Mouse (Mus musculus) cerebellum, adult 2 months (tissue): ENCODE measurements around the gene Pfkfb1. TPM values are rescaled to one million over a fixed set of nuclear protein-coding genes. Genes with fewer than 3 reads are reported as not detected.

Experiments used
- DNase-seq, 2 experiments: peaks; one replicate each; pipeline ENCODE4 v3.0.0; 2021
- H3K27ac ChIP-seq: fragments of 200-500 bp; 2 replicates; pipeline ENCODE4 v1.5.1; 2012; ENCODE audit warnings: low read length, control low read depth, inconsistent platforms; ENCODE audit not compliant: insufficient read depth
- H3K27me3 ChIP-seq: fragments of 200-500 bp; 2 replicates; pipeline ENCODE4 v1.6.1; 2012; ENCODE audit warnings: inconsistent platforms, mild to moderate bottlenecking, low read length, moderate library complexity; ENCODE audit not compliant: control insufficient read depth, insufficient read depth
- H3K4me1 ChIP-seq: fragments of 200-500 bp; 2 replicates; pipeline ENCODE4 v1.6.1; 2011; ENCODE audit warnings: low read length; ENCODE audit not compliant: control insufficient read depth, insufficient read depth
- H3K4me3 ChIP-seq: fragments of 200-500 bp; replicated peaks from 2 replicates; pipeline ENCODE3; 2011; ENCODE audit warnings: mild to moderate bottlenecking, low read depth, low read length, control low read depth; ENCODE audit not compliant: insufficient read depth
- CTCF ChIP-seq: fragments of 200-500 bp; IDR thresholded peaks from 2 replicates; pipeline ENCODE4 v1.5.1; 2011; ENCODE audit warnings: low read depth, mild to moderate bottlenecking, control low read depth, low read length, moderate library complexity, borderline replicate concordance; ENCODE audit not compliant: insufficient read depth
- POLR2A ChIP-seq: fragments of 200-500 bp; IDR thresholded peaks from 2 replicates; pipeline ENCODE4 v1.6.1; 2011; ENCODE audit warnings: low read length, control low read depth, borderline replicate concordance; ENCODE audit not compliant: insufficient read depth
- WGBS: fragments of 180-500 bp; shearing (Covaris S2); methylation state at CpG from one replicate; pipeline ENCODE4 v1.1.7; 2018; 5-methylcytosine and 5-hydroxymethylcytosine counted together
- polyA plus RNA-seq: library from polyadenylated mRNA; depleted of rRNA; stranded (reverse); fragments of >200 nt; gene quantifications from 2 replicates; pipeline ENCODE4 v1.2.3, GENCODE M21; 2012

The Pfkfb1 gene
- polyA plus RNA-seq, 1 experiment, result 1.6 TPM

DNA sequence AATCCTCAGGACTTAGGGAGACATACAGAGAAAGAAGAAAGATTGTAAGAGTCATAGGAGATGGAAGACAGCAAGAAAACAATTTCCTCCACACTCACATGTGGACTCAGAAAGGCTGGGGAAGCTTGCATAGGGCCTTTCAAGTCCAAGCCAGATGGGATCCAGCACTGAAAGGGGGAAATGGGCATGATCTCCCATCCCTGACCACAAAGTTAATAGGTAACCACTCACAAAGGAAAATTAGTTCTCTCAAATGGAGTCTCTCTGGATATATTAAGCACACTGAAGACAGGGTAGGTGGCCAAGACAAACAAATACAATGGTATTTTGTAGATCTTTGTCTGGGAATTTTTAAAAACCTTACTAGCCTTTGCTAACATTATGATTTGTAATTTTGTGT, 6.1 kb upstream of the Pfkfb1 start:
- no peak overlapping the region for H3K27ac ChIP-seq
- no peak for DNase-seq
- TF ChIP-seq CTCF (no peak), POLR2A (no peak)
- H3K4me1 ChIP-seq, result no peaks in the 10 kb centered on the region
- H3K4me3 ChIP-seq, result no peak overlapping the region
- no peaks in the 10 kb centered on the region for H3K27me3 ChIP-seq

- no peak overlapping the region for H3K4me3 ChIP-seq
- no peak for DNase-seq
- no peak overlapping the region for H3K27ac ChIP-seq
- 98% methylated on average over 8 of the region's 8 CpGs for WGBS
- H3K4me1 ChIP-seq, result no peaks in the 10 kb centered on the region
- no peaks in the 10 kb centered on the region for H3K27me3 ChIP-seq
- TF ChIP-seq CTCF, result no peak
- no peak for TF ChIP-seq POLR2A
Measured at GRCm38 (mm10) chrX:150585116-150585515, 2.9 kb upstream of the Pfkfb1 start.

- no peak within 1 kb of the TSS for H3K27ac ChIP-seq
- no peak for DNase-seq
- no peaks in the 10 kb centered on the region for H3K4me1 ChIP-seq
- H3K27me3 ChIP-seq, result no peaks in the 10 kb centered on the region
- WGBS, result 69% methylated on average over 5 of the region's 5 CpGs
- H3K4me3 ChIP-seq, result no peak within 1 kb of the TSS
- TF ChIP-seq CTCF (no peak), POLR2A (no peak)
Measured at GRCm38 (mm10) chrX:150589696-150590095, 1.7 kb downstream of the Pfkfb1 start, which contains the start of gene Apex2. Gene Apex2 (minus strand): TSS chrX:150589868.

- no peak overlapping the region for H3K27ac ChIP-seq
- no peaks in the 10 kb centered on the region for H3K27me3 ChIP-seq
- H3K4me1 ChIP-seq, result no peaks in the 10 kb centered on the region
- TF ChIP-seq CTCF, result no peak
- no peak for TF ChIP-seq POLR2A
- H3K4me3 ChIP-seq, result no peak overlapping the region
- 67% methylated on average over 12 of the region's 12 CpGs for WGBS
- DNase-seq, result no peak
Measured at GRCm38 (mm10) chrX:150593266-150594035, 5.4 kb downstream of the Pfkfb1 start.

- no peaks in the 10 kb centered on the region for H3K4me1 ChIP-seq
- no peaks in the 10 kb centered on the region for H3K27me3 ChIP-seq
- no peak for TF ChIP-seq POLR2A
- TF ChIP-seq CTCF, result no peak
- 91% methylated on average over 3 of the region's 3 CpGs for WGBS
- H3K27ac ChIP-seq, result no peak overlapping the region
- no peak for DNase-seq
- H3K4me3 ChIP-seq, result no peak overlapping the region
Measured at GRCm38 (mm10) chrX:150594176-150594575, 6.1 kb downstream of the Pfkfb1 start.

GRCm38 (mm10) chrX:150595016-150595760, 7.2 kb downstream of the Pfkfb1 start:
- Histone ChIP-seq H3K27ac (no peak overlapping the region), H3K4me1 (no peaks in the 10 kb centered on the region), H3K27me3 (no peaks in the 10 kb centered on the region), H3K4me3 (no peak overlapping the region)
- 76% methylated on average over 9 of the region's 9 CpGs for WGBS
- TF ChIP-seq POLR2A (no peak), CTCF (no peak)
- DNase-seq, result no peak

- Histone ChIP-seq H3K27ac (no peak overlapping the region), H3K4me1 (no peaks in the 10 kb centered on the region), H3K27me3 (no peaks in the 10 kb centered on the region), H3K4me3 (no peak overlapping the region)
- TF ChIP-seq CTCF, result no peak
- TF ChIP-seq POLR2A, result no peak
- WGBS, result 33% methylated on average over 2 of the region's 2 CpGs
- no peak for DNase-seq
Measured at GRCm38 (mm10) chrX:150598882-150599281, 10.9 kb downstream of the Pfkfb1 start.

GRCm38 (mm10) chrX:150636421-150636820, 48.4 kb downstream of the Pfkfb1 start:
- TF ChIP-seq POLR2A (no peak), CTCF (no peak)
- H3K27ac ChIP-seq, result no peak overlapping the region
- no peaks in the 10 kb centered on the region for H3K4me1 ChIP-seq
- no peak overlapping the region for H3K4me3 ChIP-seq
- H3K27me3 ChIP-seq, result no peaks in the 10 kb centered on the region
- 44% methylated on average over 1 of the region's 1 CpGs for WGBS
- DNase-seq, result no peak
